Mouse (Mus musculus) T-helper 17 cell (primary cell): Measurements from ENCODE around the gene Dzip1l.

Source experiments
- in situ Hi-C, 2 experiments: fragments of 300-600 bp; cut with MboI, MseI; formaldehyde crosslinking; loops; 1 replicate in 1 of 2; 2 replicates in 1 of 2; pipeline ENCODE4 v1.15.1; 2025; ENCODE audit warnings: high pct_unique_total_duplicates in 2 of 2

Gene Dzip1l

GRCm38 (mm10) chr9:99717134-99717533, 87.8 kb downstream of the Dzip1l start, which contains the start of gene Cldn18:
TSS of gene Cldn18 (minus strand) at chr9:99717267.
- in situ Hi-C loops = no loop called here
